Mouse (Mus musculus) erythroblast, embryonic 14.5 days (primary cell): ENCODE data around the gene Rab11fip3.

ENCODE experiments used
- GATA1 ChIP-seq: IDR thresholded peaks from 2 replicates; pipeline ENCODE4 v1.6.1; 2012; ENCODE audit warnings: low read length, inconsistent platforms, mixed read lengths
- TAL1 ChIP-seq: IDR thresholded peaks from 3 replicates; pipeline ENCODE4 v1.6.1; 2012; ENCODE audit warnings: low read length, inconsistent platforms, mixed read lengths

DNA sequence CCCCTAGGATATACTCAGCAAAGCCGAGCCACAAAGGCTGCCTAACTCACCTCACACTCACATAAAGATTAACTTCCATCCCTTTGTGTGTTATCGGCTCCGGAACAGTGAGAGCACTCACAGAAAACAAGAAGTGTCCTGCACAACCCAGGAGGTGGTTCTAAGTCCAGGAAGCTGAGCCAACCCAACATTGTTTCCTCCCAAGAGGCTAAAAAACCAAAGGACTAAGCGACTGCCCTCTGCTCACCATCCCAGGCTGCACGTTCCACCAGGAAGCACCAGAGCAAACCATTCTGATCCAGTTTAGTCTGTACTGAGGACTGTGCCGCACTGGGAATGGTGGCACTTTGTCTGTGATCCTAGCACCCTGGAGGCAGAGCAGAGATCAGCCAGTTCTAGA lies 4.4 kb downstream of the Rab11fip3 start:
- no peak for TF ChIP-seq TAL1
- TF ChIP-seq GATA1, result no peak
